Mouse (Mus musculus): ENCODE measurements around the gene E030030I06Rik. TPM values are rescaled to one million over a fixed set of nuclear protein-coding genes. Genes with fewer than 3 reads are reported as not detected.
A peak's percentile ranks its signal among the peaks of the same experiment; 100 is the strongest.
"Not testable (repeated sequence)": the region's sequence is repeated elsewhere in the genome, so short reads cannot be mapped to it uniquely, and the experiment has no call there.

Gene E030030I06Rik
- total RNA-seq (2022) = 1 to 10 TPM in 1 of 4 experiments, under 1 TPM in 2, not detected in 1; 0.57 to 2.1 (median 0.61) TPM

DNA sequence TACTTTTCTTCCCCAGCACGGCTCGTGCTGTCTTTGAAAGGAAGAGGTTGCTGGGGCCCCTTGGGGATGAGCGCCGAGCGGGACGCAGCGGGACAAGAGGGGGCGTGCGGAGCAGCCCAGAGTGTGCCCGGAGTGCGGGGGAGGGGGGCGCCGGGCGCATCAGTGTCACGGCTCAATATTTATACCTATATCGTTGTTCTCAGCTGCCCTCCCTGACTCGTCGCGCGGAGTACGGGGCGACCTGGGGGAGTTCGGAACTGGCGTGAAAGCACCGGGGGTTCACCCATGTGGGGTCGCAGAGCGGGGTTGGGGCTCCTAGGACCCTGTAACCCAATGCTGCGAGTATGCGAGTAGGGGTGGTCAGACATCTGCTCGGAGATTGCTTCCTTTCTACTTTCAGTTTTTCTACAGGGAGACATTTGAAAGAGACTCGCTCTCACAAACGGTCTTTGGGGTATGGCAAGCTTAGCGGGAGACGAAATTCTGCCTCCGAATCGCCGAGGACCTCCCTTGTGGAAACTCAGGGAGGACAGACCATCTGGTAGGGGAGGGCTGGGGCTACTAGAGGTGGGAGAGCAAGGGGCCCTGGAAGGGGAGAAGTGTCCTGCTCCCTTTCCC, at the start of gene E030030I06Rik:
Gene E030030I06Rik, minus strand, starts transcription at position 198 of the 618 bp plus-strand sequence.
- no peak for DNase-seq (ENCODE audit: low spot score in 2 of 2)

GRCm38 (mm10) chr10:22191035-22191434, 42.0 kb upstream of the E030030I06Rik start:
- DNase-seq (ENCODE audit: low spot score in 2 of 2) = not testable (repeated sequence)

GRCm38 (mm10) chr10:22176515-22176914, 27.4 kb upstream of the E030030I06Rik start:
- DNase-seq (ENCODE audit: low spot score in 2 of 2) = not testable (repeated sequence)

- DNase-seq (ENCODE audit: low spot score in 2 of 2) = not testable (repeated sequence)
Measured at GRCm38 (mm10) chr10:22174190-22174487, 25.1 kb upstream of the E030030I06Rik start.

GRCm38 (mm10) chr10:22173335-22174189, 24.5 kb upstream of the E030030I06Rik start:
- not testable (repeated sequence) for DNase-seq (ENCODE audit: low spot score in 2 of 2)

DNA sequence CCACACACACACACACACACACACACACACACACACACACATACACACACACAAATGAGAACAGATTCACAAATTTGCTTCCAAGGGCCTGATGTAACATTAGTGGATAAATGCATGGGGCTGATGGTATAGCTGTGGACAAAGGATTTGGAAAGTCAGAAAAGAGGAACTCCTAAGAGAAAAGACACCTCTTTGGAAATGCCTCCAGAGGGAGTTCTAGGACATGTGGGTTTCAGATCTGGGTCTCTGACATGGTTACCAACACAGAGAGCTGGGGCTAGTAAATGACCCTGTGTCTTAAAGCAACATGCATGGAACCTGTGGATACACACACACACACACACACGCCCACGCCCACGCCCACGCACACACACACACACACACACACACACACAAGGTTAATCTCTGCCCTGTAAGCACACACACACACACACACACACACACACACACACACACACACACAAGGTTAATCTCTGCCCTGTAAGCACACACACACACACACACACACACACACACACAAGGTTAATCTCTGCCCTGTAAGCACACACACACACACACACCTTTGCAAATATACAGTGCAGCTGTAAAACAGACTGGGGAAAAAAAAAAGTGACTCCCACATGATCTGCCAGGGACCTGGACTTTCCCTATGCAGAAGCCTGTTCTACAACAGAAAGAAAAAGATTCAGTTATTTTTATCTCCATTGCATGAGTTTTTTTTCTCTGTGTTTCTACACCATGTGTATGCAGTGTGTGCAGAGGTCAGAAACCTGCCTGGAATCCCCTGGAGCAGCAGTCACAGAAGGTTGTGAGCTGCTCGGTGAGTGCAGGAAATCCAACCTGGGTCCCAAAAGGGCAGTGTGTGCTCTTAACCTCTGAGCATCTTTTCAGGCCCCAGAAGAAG, 23.6 kb upstream of the E030030I06Rik start:
- DNase-seq (ENCODE audit: low spot score in 2 of 2) = not testable (repeated sequence)

- DNase-seq (ENCODE audit: low spot score in 2 of 2) = not testable (repeated sequence)
Measured at GRCm38 (mm10) chr10:22169116-22169515, 20.0 kb upstream of the E030030I06Rik start.

DNA sequence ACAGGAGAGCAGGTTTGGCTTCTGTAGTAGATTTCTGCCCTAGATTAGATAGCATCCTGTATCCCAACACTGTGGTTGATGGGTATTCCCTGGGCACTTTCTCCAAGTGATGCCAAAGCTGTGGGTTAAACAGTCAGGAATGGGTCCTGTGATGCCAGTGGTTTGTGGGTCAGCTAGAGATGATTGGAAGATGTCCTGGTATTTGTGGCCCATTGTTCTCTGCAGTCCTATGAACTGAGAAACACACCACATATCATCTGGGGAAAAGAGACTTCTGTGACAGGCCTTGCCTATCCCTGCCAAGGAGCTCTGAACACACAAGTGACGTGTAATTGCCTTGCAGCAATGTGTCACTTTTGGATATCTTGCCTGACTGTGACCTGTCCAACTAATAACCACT, 18.0 kb upstream of the E030030I06Rik start:
- DNase-seq (ENCODE audit: low spot score in 2 of 2) = not testable (repeated sequence)

- DNase-seq (ENCODE audit: low spot score in 2 of 2) = not testable (repeated sequence)
Measured at GRCm38 (mm10) chr10:22166025-22166424, 17.0 kb upstream of the E030030I06Rik start.

GRCm38 (mm10) chr10:22165328-22166003, 16.4 kb upstream of the E030030I06Rik start:
- DNase-seq (ENCODE audit: low spot score in 2 of 2) = not testable (repeated sequence)

GRCm38 (mm10) chr10:22163705-22164583, 14.9 kb upstream of the E030030I06Rik start:
- DNase-seq (ENCODE audit: low spot score in 2 of 2) = peak in 1 of 2 experiments; percentile 73

- not testable (repeated sequence) for DNase-seq (ENCODE audit: low spot score in 2 of 2)
Measured at GRCm38 (mm10) chr10:22163279-22163678, 14.2 kb upstream of the E030030I06Rik start.

DNA sequence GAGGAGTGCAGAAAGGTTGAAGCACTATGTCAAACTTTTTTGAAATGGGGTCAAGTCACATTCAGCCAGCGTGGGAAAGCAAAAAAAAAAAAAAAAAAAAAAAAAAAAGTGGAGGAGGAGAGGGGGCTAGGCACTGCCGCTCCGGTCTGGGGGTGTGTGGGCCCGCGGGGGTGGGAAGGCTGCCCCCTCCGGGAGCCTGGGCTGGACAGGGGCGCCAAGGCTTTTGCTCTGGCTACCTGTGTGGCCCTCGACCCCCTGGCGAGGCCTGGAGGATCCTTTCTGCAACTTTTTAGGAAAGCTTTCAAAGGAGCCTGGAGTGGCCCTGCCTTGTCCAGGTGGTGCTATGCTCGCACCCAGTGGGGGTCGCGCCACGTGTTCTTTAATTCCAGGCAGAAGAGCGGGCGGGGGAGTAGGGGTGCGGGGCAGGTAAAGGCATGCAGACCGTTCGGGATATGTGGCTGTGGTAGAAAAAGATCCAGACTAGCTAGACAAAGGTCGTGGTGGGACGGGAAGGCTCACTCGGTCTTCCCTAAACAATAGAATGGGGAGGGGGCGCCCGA, 10.6 kb upstream of the E030030I06Rik start:
- no peak for DNase-seq (ENCODE audit: low spot score in 2 of 2)

GRCm38 (mm10) chr10:22159131-22159561, 10.1 kb upstream of the E030030I06Rik start:
- no peak for DNase-seq (ENCODE audit: low spot score in 2 of 2)

GRCm38 (mm10) chr10:22158310-22158999, 9.4 kb upstream of the E030030I06Rik start, which contains the start of the genes Raet1e and H60b:
Gene Raet1e (plus strand): TSS chr10:22158569.
Gene H60b (plus strand): TSS chr10:22158586.
- not testable (repeated sequence) for DNase-seq (ENCODE audit: low spot score in 2 of 2)

DNA sequence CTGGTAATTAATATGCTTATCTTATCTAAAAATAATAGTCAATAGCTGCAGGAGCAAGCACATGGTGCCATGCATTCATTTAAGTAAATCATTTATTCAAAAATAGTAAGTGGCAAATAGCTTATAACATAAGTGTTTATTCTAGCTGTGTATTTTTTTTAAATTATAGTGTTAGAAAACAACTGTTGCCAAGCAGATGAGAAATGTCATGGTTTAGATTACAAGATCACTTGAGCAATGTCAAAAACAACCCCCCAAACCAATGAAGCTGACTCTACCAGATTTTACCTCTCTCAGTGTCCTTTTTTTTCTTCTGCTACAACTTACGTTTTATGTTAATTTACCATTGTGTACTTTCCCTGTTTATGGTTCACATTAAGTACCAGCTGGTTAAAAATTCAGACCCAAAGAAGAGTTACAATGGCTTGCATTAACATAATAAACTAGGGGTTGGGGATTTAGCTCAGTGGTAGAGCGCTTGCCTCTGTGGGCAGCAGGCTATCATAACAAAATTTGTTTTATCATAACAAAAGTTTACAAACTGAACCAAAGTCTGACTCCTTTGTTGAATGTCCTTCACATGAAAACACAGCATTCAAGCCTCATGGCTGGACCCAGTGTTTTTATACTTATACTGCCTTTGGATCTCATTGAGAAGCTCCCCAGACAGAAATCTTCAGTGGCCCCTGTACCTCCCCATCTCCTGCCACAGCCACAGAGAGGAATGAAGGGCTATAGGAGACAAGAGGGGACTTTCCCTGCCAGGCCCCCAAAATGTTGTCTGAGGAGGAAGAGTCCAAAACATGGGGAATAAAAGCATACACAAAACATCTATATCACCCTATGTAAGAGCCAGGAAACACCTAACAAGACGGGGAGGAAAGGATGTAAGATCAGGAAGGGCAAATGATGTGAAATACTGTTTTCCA, 6.1 kb upstream of the E030030I06Rik start:
- DNase-seq (ENCODE audit: low spot score in 2 of 2) = no peak

DNA sequence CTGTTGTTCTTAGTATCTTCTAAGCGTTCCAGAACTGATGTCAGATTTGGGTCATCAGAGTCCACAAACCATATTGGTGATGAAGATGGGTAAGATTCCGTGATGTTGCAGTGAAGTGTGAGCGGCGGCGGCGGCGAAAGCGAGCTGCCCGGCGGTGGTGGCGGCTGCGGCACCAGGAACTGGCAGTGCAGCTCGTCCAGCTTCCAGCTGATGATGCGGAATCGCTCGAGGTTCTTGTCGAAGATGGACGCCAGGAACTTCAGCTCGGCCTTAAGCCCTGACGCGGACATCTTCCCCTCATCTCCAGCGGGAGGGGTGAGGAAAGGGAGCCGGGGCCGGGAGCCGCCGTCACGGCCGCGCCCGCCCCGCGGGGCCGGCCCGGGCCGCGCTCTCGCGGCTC, 5.1 kb upstream of the E030030I06Rik start:
- DNase-seq (ENCODE audit: low spot score in 2 of 2) = not testable (repeated sequence)
